27 mouse cellular contexts compared by ENCODE assay signal in genomic region chr7:129987119-129987665, GRCm38 (mm10).
DNase-seq lines count a peak whose midpoint lies in the region; ATAC-seq and TF ChIP-seq lines count a peak whose summit lies in the region.
"Had no signal": no experiment of that assay in that cellular context is flagged by ENCODE, and none has a peak within 500 bp of the region (broad histone marks: within the 10 kb centered on the region; RNA-seq: fewer than 3 reads in every experiment).

No protein-coding gene starts in this region.

- no peak for TF ChIP-seq EP300 in lung, postnatal 0 days (IDR thresholded peaks at IDR 0.05)

- H3K9me3 ChIP-seq in heart, embryonic 15.5 days (replicated peaks), result no peaks in the 10 kb centered on the region
- H3K9me3 ChIP-seq in lung, postnatal 0 days (ENCODE audit: low read length), result no peaks in the 10 kb centered on the region
- H3K9me3 ChIP-seq: forebrain, embryonic 12.5 days; heart, embryonic 13.5 days; kidney, embryonic 15.5 days; limb, embryonic 15.5 days; stomach, embryonic 15.5 days had no signal

- no peak for TF ChIP-seq POLR2A in small intestine, adult 2 months (IDR thresholded peaks at IDR 0.05; ENCODE audit: low read depth, low read length)

- WGBS in heart, embryonic 15.5 days, result 55% methylated on average over 6 of the region's 6 CpGs
- 27% methylated on average over 6 of the region's 6 CpGs for WGBS in lung, postnatal 0 days
- WGBS in small intestine, adult 2 months, result 65% methylated on average over 6 of the region's 6 CpGs

- no peaks in the 10 kb centered on the region for H3K36me3 ChIP-seq in heart, embryonic 15.5 days
- H3K36me3 ChIP-seq in lung, postnatal 0 days (ENCODE audit: insufficient read depth, low read length), result no peaks in the 10 kb centered on the region
- no peaks in the 10 kb centered on the region for H3K36me3 ChIP-seq in small intestine, adult 2 months (ENCODE audit: control insufficient read depth, insufficient read depth, low read length)
- H3K36me3 ChIP-seq: forebrain, embryonic 12.5 days; heart, embryonic 13.5 days; kidney, embryonic 15.5 days; limb, embryonic 15.5 days; stomach, embryonic 15.5 days had no signal

- H3K4me1 ChIP-seq in heart, embryonic 15.5 days (replicated peaks), result peaks cover 38% of the 10 kb centered on the region
- H3K4me1 ChIP-seq in lung, postnatal 0 days (ENCODE audit: insufficient read depth, low read depth, low read length), result 0 out of 2 replicates have a peak, but pooled peaks cover 10% of the 10 kb centered on the region
- H3K4me1 ChIP-seq in small intestine, adult 2 months (ENCODE audit: control insufficient read depth, insufficient read depth, insufficient read length, low read length), result peaks cover 8% of the 10 kb centered on the region; the same call in 1 of the 2 replicates

- intact Hi-C loops in heart, postnatal 10 days (cut with DNase I), result no loop called here

- no peak for DNase-seq in heart, postnatal 10 days
- peak; percentile 72 for DNase-seq in lung, postnatal 0 days (ENCODE audit: low spot score)
- DNase-seq in lung, adult 18-20 months, result no peak
- peak; percentile 61 for DNase-seq in embryo, embryonic 9.5 days (ENCODE audit: extremely low spot score)
- DNase-seq in left cerebral cortex, adult 11 months (ENCODE audit: low spot score), result no peak
- DNase-seq: cerebellum, adult 2 months; cerebellum, postnatal 25 days; gastrocnemius, postnatal 25 days; heart, adult 18-20 months; heart, postnatal 4 days; kidney, adult 11 months; kidney, postnatal 4 days; left cerebral cortex, postnatal 4 days; right cerebral cortex, postnatal 4 days; thymus, adult 18-20 months; thymus, postnatal 4 days had no signal

- no peak for TF ChIP-seq CTCF in lung, postnatal 0 days (IDR thresholded peaks at IDR 0.05)
- no peak for TF ChIP-seq CTCF in small intestine, adult 2 months (IDR thresholded peaks at IDR 0.05; ENCODE audit: extremely low read depth, insufficient read length, insufficient replicate concordance, low read depth, low read length)

- H3K27ac ChIP-seq in heart, embryonic 15.5 days, result peak overlapping the region; percentile 2; the same call in 1 of the 2 replicates
- H3K27ac ChIP-seq in lung, postnatal 0 days (ENCODE audit: low read length), result peak overlapping the region; percentile 33; the same call in 1 of the 2 replicates
- peak overlapping the region; percentile 12; the same call in 1 of the 2 replicates for H3K27ac ChIP-seq in small intestine, adult 2 months (ENCODE audit: insufficient read depth, low read depth, low read length)
- H3K27ac ChIP-seq: forebrain, embryonic 12.5 days; heart, embryonic 13.5 days; kidney, embryonic 15.5 days; limb, embryonic 15.5 days; liver, embryonic 14.5 days; stomach, embryonic 15.5 days had no signal

- no peak overlapping the region for H3K9ac ChIP-seq in heart, embryonic 15.5 days
- H3K9ac ChIP-seq in lung, postnatal 0 days (replicated peaks; ENCODE audit: low read depth), result no peak overlapping the region
- H3K9ac ChIP-seq: forebrain, embryonic 12.5 days; kidney, embryonic 15.5 days; limb, embryonic 15.5 days; liver, embryonic 14.5 days; stomach, embryonic 15.5 days had no signal

- no peak overlapping the region for H3K4me2 ChIP-seq in heart, embryonic 15.5 days
- H3K4me2 ChIP-seq in lung, postnatal 0 days (replicated peaks; ENCODE audit: low read depth, low read length), result no peak overlapping the region
- H3K4me2 ChIP-seq: forebrain, embryonic 12.5 days; heart, embryonic 13.5 days; kidney, embryonic 15.5 days; limb, embryonic 15.5 days; midbrain, embryonic 11.5 days; stomach, embryonic 15.5 days had no signal

- no peak for ATAC-seq in heart, embryonic 15.5 days (replicated peaks; ENCODE audit: insufficient number of reproducible peaks, insufficient read depth, low FRiP score, low read depth)
- ATAC-seq in lung, postnatal 0 days, result no peak; the same call in 1 of the 2 replicates
- ATAC-seq: hindbrain, embryonic 16.5 days had no signal

- no peaks in the 10 kb centered on the region for H3K27me3 ChIP-seq in heart, embryonic 15.5 days
- H3K27me3 ChIP-seq in lung, postnatal 0 days (replicated peaks; ENCODE audit: insufficient read depth, low read length), result no peaks in the 10 kb centered on the region
- H3K27me3 ChIP-seq in small intestine, adult 2 months (ENCODE audit: control insufficient read depth, insufficient read depth, low read length), result no peaks in the 10 kb centered on the region
- H3K27me3 ChIP-seq: forebrain, embryonic 12.5 days; heart, embryonic 13.5 days; kidney, embryonic 15.5 days; limb, embryonic 15.5 days; stomach, embryonic 15.5 days had no signal

- no peak overlapping the region for H3K4me3 ChIP-seq in heart, embryonic 15.5 days
- H3K4me3 ChIP-seq in lung, postnatal 0 days (ENCODE audit: low read depth, low read length), result no peak overlapping the region
- no peak overlapping the region for H3K4me3 ChIP-seq in small intestine, adult 2 months (ENCODE audit: low read depth, low read length)
- H3K4me3 ChIP-seq: erythroblast, embryonic 14.5 days; forebrain, embryonic 12.5 days; heart, embryonic 13.5 days; kidney, embryonic 15.5 days; limb, embryonic 15.5 days; stomach, embryonic 15.5 days had no signal

Comparison
In these comparisons a context has a peak if more than half of its experiments do, and no peak if none do; other contexts are left out.
1. DNase-seq: peak in lung, postnatal 0 days (single experiment) and embryo, embryonic 9.5 days (single experiment); none in heart, postnatal 10 days (0 of 2), lung, adult 18-20 months (0 of 2) and left cerebral cortex, adult 11 months (single experiment).
2. Peak in every context shown above with its lines, with median percentiles within 50 percentile points of each other: H3K27ac ChIP-seq.